Mouse (Mus musculus) embryo, embryonic 11 days (tissue): ENCODE results near the gene Hspb3.

Experiments
- DNase-seq: peaks from one replicate; pipeline ENCODE4 v3.0.0-alpha.2; 2015

Gene Hspb3

GRCm38 (mm10) chr13:113634732-113635481, 28.6 kb downstream of the Hspb3 start:
- DNase-seq, result no peak

GRCm38 (mm10) chr13:113632506-113632905, 31.0 kb downstream of the Hspb3 start:
- DNase-seq, result no peak

- no peak for DNase-seq
Measured at GRCm38 (mm10) chr13:113627601-113628000, 35.9 kb downstream of the Hspb3 start.

DNA sequence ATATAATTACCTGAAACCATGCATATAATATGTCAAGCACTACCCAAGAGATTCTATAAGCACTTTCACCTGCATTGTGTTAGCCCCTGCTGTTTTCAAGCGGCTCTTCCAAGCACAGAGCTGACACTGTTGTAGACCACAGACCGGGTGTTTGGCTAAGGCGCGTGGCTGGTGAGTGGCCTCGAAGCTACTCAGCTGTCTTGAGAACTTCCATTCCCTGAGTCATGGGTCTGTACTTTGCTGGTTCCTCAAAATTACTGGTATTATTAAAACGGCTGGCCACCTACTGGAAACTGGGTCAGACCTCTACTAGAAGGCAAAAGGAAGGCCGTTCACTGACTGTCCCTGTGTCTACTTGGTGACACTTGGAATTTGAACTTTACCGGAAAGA, 40.6 kb downstream of the Hspb3 start:
- DNase-seq, result no peak

DNA sequence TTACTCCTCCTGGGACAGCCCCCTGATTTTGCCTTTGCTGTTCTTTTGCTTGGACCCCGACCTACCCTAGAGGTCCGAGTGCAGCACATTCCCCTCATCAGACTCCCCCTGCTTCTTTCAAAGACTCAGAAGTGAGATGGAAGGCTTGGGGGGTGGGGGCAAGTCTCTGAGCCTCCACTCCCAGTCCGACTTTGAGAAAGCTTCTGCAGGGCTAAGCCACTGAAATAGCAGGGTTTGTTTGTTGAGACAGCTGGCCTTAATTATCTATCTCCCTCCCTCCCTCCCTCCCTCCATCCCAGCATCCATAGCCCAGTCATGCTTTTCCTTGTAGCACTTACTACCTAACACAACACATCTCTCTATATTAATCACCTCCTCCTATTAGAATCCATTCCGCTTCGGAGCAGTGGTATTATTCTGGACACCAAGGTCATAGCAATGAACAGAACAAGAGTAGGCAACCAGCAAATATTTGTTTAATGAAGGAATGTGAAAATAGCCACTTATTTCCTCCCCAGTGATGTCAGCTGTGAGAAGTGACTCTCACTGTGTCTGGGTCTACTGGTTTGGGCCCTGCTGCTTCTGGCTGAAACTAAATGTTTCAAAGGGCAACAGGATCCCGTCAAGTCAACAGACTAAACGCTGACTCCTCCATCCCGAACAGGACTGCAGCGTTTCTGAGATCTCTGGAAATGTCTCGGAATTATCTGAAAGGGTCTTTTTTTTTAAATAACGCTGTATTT, 41.2 kb downstream of the Hspb3 start:
- DNase-seq, result peak; percentile 82

GRCm38 (mm10) chr13:113619003-113619402, 44.5 kb downstream of the Hspb3 start:
- no peak for DNase-seq

DNA sequence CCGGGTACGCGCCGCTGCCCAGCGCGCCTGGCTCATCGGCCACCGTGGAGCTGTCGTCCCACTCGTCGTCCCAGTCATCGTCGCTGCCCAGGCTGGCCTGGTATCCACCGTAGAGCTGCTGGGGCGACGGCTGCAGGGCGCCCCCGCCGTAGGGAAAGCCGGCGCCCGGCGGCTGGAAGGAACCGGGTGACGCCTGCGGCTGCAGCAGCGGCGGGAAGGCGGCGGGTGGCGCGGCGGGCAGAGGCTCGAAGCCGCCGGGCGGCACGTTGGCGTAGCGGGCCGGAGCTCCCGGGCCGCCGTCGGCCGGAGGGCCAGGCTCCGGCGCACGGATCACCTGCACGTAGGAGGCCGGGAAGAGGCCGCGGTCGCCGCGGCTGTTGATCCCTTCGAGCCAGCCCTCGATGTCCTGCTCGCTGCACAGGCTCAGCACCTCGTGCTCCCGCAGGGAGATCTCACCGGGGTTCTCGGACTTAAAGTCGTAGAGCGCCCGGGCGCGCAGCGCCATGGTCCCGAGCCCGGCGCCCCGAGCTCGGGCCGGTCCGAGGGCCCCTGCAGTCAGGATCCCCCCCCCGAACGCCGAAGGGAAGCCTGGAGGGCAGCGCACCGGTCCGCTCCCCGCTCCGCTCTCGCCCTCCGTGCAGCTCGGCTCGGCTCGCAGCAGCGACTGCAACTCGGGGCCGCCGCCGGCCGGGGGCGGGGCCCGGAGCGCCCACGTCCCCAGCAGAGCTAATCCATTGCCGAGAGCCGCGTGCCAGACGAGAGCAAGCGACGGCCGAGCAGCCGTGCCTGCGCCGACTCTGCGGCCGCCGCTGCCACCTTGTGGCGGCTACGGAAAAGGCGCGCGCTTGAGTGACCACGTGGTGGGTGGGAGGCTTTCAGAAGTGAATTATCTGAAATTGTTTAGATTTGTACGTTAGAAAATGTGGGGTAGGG, 45.3 kb downstream of the Hspb3 start, which contains the start of gene Snx18:
TSS of gene Snx18 (minus strand) at position 674 of the 933 bp plus-strand sequence.
- peak; percentile 96 for DNase-seq

- no peak for DNase-seq
Measured at GRCm38 (mm10) chr13:113617338-113617890, 46.1 kb downstream of the Hspb3 start.

GRCm38 (mm10) chr13:113616751-113617337, 46.6 kb downstream of the Hspb3 start:
- DNase-seq, result no peak

- DNase-seq, result no peak
Measured at GRCm38 (mm10) chr13:113615971-113616671, 47.4 kb downstream of the Hspb3 start.

DNA sequence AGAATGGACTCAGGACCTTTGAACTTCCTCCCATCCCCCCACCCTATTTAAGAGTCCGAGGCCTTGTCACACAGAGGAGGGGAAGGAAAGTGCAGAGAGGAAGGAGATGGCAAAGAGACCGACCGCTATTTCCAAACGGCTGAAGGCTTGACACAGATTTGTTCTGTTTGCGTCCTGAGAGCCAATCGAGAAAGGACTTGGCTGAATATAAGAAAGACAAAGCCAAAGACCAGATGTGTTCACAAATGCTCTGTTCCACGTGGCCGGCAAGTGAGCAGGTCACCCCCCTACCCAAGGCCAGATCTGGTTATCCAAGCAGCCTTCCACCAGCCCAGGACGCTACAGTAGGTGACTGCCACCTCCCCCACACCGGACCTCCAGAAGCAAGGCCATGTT, 47.9 kb downstream of the Hspb3 start:
- DNase-seq, result no peak

- peak; percentile 85 for DNase-seq
Measured at GRCm38 (mm10) chr13:113614635-113615545, 48.6 kb downstream of the Hspb3 start.

- DNase-seq, result no peak
Measured at GRCm38 (mm10) chr13:113613882-113614281, 49.6 kb downstream of the Hspb3 start.

DNA sequence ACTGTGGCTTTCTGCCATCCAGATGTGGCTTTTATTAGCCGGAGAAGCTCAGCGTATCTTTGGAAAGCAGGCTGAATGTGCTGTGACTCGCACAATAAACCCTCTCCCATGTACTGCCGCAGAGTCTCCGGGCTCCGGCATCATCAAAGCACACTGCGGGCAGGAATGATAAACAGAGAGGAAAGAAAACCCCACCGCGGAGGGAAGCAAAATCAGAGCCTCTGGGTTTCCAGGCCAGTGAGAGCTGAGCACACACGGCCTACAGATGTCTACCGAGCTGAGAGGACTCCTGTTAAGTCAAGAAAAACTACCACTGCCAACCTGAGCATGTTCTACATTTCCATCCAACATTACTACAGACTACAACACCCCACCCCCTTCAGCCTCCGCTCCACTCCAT, 50.1 kb downstream of the Hspb3 start:
- DNase-seq, result peak; percentile 70
